Mouse (Mus musculus): ENCODE results near the gene Scimp.
"Not testable (repeated sequence)": the region's sequence is repeated elsewhere in the genome, so short reads cannot be mapped to it uniquely, and the experiment has no call there.

Gene Scimp

GRCm38 (mm10) chr11:70770804-70771203 is 41.6 kb downstream of the Scimp start:
- DNase-seq (ENCODE audit: low spot score in 2 of 2), result no peak

DNA sequence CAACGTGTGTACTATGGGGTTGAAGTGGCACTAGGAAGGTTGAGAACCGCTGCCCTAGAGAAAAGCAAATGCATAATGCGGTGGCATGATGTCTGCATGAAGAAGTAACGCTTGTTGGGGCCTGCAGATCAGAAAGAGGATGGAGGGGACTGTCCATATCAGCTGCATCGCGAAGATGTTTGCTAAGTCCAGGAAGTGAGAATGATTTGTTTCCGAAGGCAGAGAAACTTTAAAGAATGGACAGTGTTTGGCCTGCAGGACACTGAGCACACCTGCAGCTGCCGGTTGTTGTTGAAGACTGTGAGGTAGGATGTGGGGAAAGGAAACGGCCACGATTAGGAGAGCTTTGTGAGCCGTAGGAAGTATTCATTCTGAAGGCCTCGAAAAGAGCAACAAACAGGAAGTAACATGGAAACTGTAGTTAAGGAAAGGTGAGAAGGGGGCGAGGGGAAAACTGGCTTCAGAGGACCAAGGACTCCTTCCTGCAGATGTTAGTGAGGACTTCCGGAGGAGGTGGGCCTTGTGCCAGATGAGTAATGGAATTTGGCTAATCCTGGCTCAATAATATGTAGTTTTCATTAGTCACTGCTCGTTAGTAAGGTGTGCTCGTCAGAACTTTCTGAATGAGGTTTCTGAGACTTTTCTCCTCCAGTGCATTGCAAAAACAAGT is 46.5 kb downstream of the Scimp start:
- DNase-seq (ENCODE audit: low spot score in 2 of 2), result no peak

DNA sequence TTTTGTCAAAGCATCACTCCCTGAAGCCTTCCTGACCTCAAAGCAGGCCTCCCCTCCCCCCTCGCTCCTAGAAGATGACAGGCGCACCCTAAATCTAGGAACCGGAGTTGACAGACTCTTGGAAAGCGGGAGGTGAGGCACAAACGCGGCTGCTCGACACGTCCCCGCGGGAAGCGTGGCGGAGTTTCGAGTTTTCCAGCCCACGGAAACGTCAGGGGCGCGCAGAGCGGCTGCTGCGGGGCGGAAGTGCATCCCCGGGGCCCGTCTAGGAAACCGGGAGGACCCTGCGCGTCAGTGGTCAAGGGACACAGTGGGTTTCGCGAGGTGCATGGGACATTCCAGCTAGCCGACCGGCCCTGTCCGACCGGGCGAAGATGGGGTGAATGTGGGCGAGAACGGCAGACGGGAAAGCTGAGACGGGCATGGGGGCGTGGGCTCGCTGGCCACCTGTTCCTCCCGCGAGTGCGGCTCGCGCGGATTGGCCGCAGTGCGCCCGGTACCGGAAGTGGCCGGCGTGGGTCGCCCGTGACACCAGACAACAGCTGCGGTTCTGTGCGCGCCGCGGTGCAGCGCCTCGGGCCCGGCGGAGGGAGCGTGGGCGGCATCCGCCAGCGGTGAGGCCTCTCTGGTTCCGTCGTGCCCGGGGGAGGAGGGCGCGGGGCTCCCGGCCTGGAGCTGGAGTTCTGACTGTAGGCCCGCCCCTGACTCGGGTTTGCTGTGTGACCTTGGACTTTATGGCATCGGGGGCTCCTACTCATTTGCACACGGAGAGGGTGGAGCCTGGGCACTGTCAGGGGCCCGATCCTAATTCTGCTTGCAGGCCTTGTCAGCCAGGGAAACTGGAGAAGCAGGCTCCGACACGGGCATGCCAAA is 48.2 kb downstream of the Scimp start, which contains the start of gene Zfp3:
Gene Zfp3 (plus strand): TSS at position 274 of the 873 bp plus-strand sequence.
- DNase-seq (ENCODE audit: low spot score in 2 of 2), result peak; percentile 81 to 83

DNA sequence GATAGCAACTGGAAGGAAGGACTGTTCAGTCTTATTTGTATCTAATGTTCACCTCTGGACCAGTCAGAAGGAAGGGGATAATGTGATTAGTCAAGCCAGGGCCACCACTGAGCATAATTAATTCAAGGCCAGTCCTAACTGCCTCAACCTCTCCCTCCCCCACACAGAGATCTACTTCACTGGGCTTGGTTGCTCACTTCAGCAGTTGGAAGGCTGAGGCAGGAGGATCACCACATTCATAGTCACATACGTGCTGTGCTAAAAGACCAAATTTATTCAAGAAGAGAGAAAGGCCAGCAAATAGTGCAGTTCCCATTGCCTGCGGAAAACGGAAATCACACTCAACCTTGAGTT is 48.8 kb downstream of the Scimp start:
- no peak for DNase-seq (ENCODE audit: low spot score in 2 of 2)

DNA sequence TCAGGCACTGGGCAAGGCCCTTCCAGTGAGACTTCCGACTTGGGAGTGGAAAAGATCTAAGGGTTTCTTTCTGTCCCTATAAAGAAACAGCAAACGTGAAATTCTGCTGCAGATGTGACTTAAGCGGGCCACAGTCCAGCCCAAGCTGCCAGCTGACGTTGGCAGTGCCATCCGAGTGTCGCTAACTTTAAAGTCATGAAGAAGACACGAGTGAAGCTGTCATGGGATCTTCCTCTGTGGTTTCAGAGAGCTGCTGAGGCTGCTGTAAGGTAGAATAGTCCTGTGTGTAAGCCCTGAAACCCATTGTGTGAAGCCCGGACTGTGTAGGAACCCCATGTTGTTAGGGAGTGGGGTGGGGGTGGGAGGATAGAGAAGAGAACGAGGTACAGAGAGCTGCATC is 49.7 kb downstream of the Scimp start:
- no peak for DNase-seq (ENCODE audit: low spot score in 2 of 2)

GRCm38 (mm10) chr11:70760446-70760845 is 51.9 kb downstream of the Scimp start:
- DNase-seq (ENCODE audit: low spot score in 2 of 2), result not testable (repeated sequence)

GRCm38 (mm10) chr11:70755645-70756044 is 56.7 kb downstream of the Scimp start:
- DNase-seq (ENCODE audit: low spot score in 2 of 2), result peak in 1 of 2 experiments; percentile 73

DNA sequence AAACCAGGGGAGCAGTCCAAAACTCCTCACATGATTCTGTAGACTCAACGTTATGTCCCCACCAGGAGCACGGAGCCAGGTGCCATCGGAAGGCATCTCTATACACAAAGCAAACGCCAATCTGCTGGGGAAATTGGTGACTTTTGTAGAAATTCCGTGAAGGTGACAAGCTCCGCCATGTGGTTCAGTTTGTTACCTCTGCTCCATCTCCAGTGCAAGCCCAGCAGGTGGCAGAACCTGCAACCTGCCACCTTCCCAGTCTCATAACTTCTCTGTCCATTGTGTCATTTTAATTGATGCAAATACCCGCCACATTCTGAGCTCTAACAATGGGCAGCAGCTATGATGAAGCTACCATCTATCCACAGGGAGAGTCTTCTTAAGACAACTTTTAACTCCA is 57.4 kb downstream of the Scimp start:
- no peak for DNase-seq (ENCODE audit: low spot score in 2 of 2)

DNA sequence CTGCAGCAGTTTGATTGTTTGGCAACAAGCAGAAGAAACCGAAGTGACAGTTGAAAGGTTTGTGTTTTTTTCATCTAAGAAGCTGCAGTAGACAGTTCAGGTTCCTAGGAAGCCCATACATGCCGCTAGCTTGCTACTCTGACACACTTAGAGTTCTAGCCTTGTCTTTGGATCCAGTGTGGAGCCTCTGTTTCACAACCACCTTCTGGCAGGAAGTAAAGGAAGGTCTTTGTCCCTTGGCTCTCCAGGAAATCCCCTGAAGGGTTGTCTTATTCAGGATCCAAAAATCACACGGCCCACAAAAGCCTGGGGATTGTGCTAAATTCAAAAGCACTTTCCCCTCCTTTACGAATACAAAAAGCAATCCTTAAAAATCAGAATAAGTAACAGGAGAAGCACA is 57.9 kb downstream of the Scimp start:
- no peak for DNase-seq (ENCODE audit: low spot score in 2 of 2)

- DNase-seq (ENCODE audit: low spot score in 2 of 2), result no peak
Measured at GRCm38 (mm10) chr11:70753146-70753545, 59.2 kb downstream of the Scimp start.

- no peak for DNase-seq (ENCODE audit: low spot score in 2 of 2)
Measured at GRCm38 (mm10) chr11:70752337-70753017, 59.9 kb downstream of the Scimp start.

DNA sequence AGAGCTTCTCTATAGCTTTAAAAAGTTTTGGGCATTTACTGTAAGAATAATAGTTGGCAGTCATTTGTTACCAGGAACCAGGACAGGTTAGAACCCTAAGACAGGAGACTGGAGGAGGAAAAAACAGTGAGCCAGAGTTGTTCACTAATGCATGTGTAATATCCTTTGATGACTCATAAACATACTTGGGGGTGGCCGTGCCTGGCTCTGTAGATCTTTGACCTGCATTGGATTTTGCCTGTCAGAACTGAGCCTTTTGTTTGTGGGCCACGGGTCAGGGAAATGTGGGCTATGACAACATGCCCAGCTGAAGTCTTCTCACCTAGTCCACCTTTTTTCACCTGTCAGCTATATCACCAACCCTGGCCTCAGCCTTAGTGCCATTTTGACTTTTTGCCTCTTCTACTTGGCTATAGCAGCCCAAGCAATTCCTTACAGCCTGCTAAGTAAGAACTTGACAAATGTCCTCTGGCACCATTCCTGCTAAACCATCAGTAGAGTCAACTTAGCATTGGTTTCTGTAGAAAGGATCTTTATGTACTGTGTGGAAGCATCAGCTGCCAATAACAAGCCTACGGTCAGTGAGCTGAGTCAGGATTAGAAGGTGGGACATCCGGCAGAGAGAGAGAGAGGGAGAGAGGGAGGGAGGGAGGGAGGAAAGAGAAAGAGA is 64.4 kb downstream of the Scimp start:
- no peak for DNase-seq (ENCODE audit: low spot score in 2 of 2)

DNA sequence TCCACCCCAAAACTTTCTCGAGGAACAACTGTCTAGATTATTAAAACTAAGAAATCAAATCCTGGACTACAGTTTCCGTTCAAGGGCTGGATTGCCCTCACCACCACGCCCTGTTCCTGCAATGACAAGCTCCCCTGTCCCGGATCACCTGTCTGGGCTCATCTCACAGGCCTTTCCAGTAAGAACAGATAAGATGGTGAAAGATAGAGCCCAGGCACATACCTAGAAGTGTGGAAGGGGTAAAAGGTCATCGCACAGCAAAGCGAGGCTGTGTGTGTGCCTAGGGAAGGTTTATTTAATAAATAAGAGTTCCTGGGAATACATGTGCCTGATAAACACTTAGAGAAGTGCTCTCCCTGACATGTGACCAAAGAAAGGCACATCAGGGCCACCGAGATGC is 66.8 kb downstream of the Scimp start:
- no peak for DNase-seq (ENCODE audit: low spot score in 2 of 2)

GRCm38 (mm10) chr11:70742581-70743459 is 69.6 kb downstream of the Scimp start:
- peak in 1 of 2 experiments; percentile 46 for DNase-seq (ENCODE audit: low spot score in 2 of 2)

GRCm38 (mm10) chr11:70742117-70742516 is 70.3 kb downstream of the Scimp start:
- no peak for DNase-seq (ENCODE audit: low spot score in 2 of 2)

DNA sequence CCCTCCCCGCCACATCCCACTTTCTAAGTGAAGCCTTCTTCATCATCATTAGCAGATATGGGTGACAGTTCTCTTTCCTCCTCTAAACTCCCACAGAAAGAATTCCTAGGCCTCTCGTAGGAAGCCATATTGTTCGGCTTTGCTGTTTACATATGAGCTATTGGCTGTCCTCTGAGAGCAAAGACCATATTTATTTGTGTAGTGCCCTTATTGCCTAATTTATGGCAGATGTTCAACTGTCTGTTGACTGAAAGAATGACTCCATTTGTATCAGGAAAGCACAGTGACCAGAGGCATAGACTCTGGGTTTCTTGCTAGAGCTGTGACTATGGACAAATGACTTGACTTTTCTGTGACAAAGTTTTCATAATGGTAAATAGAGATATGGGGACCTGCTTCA is 70.8 kb downstream of the Scimp start:
- no peak for DNase-seq (ENCODE audit: low spot score in 2 of 2)
